7 mouse cellular contexts compared by ENCODE assay signal in the genomic region with DNA sequence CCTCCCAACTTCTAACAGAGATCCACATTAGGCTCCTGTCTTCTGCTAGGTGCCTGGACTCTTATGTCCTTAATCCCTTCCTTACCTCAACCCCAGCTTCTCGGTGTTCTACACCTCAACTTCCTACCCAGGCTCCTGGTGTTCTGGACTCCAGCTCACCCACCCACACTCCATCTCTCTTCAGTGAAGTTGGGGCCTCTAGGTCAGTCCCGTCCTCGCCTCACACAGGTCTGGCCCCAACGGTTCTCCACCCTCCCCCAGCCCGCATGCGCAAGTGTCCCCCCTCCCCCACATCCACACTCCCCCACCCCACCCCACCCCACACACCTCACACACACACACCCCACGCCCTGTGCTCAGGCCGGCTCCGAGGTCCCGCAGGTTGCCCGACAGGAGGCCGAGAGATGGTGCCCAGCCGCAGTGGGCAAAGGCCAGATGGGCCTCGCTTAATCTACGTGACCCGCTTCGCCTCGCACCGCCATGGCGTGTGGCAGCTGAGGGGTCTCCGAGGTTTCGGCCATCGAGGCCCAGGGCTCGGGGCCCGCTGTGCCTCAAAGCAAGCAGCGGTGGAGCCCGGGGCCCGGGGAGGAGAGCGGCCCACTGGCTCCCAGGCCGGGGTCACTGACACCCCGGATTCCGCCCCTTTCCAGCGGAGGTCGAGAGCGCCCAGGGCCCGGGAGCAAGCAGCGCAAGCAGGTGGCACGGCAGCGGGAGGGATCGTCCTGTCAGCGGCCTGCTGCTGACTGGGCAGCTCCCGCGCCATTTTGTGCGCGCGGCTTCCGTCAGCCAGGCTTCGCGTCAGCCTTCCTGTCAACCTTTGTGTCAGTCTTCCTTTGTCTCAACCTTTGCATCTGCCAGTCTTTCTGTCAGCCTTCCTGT. TPM values are rescaled to one million over a fixed set of nuclear protein-coding genes. Genes with fewer than 3 reads are reported as not detected.
A peak's percentile ranks its signal among the peaks of the same experiment; 100 is the strongest.
DNase-seq lines count a peak whose midpoint lies in the region; ATAC-seq lines count a peak whose summit lies in the region.

A gene (plus strand): TSS at position 337 of the 879 bp plus-strand sequence.

- H3K9me3 ChIP-seq in lung, embryonic 15.5 days: no peaks in the 10 kb centered on the region
- H3K9me3 ChIP-seq in embryonic facial prominence, embryonic 11.5 days (replicated peaks; ENCODE audit: control insufficient read depth, low read length): no peaks in the 10 kb centered on the region
- H3K9me3 ChIP-seq in hindbrain, embryonic 16.5 days (ENCODE audit: control insufficient read depth, low read length): no peaks in the 10 kb centered on the region
- no peaks in the 10 kb centered on the region for H3K9me3 ChIP-seq in midbrain, embryonic 15.5 days

- H3K4me3 ChIP-seq in lung, embryonic 15.5 days: peak within 1 kb of the TSS; percentile 33
- H3K4me3 ChIP-seq in embryonic facial prominence, embryonic 11.5 days (ENCODE audit: low read depth, low read length): peak within 1 kb of the TSS; percentile 17; the same call in 1 of the 2 replicates
- peak within 1 kb of the TSS; percentile 30 for H3K4me3 ChIP-seq in hindbrain, embryonic 16.5 days (ENCODE audit: low read length)
- H3K4me3 ChIP-seq in midbrain, embryonic 15.5 days: peak within 1 kb of the TSS; percentile 31

- H3K9ac ChIP-seq in lung, embryonic 15.5 days: peak within 1 kb of the TSS; percentile 27
- H3K9ac ChIP-seq in embryonic facial prominence, embryonic 11.5 days (replicated peaks; ENCODE audit: low read length): peak within 1 kb of the TSS; percentile 56
- H3K9ac ChIP-seq in hindbrain, embryonic 16.5 days (ENCODE audit: low read depth, low read length): peak within 1 kb of the TSS; percentile 66
- peak within 1 kb of the TSS; percentile 44 for H3K9ac ChIP-seq in midbrain, embryonic 15.5 days

- no peak for DNase-seq in lung, postnatal 25 days (ENCODE audit: low spot score)
- DNase-seq in embryonic facial prominence, embryonic 11.5 days (ENCODE audit: low spot score): peak; percentile 43
- no peak for DNase-seq in ovary, postnatal 36 days (ENCODE audit: low spot score)
- DNase-seq in frontal cortex, adult 2 months (ENCODE audit: extremely low spot score in 1 of 2, low spot score in 1 of 2): no peak

- 36% methylated on average over 49 of the region's 49 CpGs for WGBS in lung, embryonic 15.5 days
- 47% methylated on average over 44 of the region's 49 CpGs for WGBS in embryonic facial prominence, embryonic 11.5 days
- 43% methylated on average over 43 of the region's 49 CpGs for WGBS in hindbrain, embryonic 16.5 days
- WGBS in midbrain, embryonic 15.5 days: 44% methylated on average over 48 of the region's 49 CpGs

- H3K27me3 ChIP-seq in lung, embryonic 15.5 days: no peaks in the 10 kb centered on the region; the same call in 1 of the 2 replicates
- H3K27me3 ChIP-seq in embryonic facial prominence, embryonic 11.5 days (ENCODE audit: control insufficient read depth, insufficient read depth, low read length): no peaks in the 10 kb centered on the region
- H3K27me3 ChIP-seq in hindbrain, embryonic 16.5 days (replicated peaks; ENCODE audit: control insufficient read depth, insufficient read depth, low read length): no peaks in the 10 kb centered on the region
- H3K27me3 ChIP-seq in midbrain, embryonic 15.5 days (replicated peaks): no peaks in the 10 kb centered on the region

- no peak within 1 kb of the TSS for H3K27ac ChIP-seq in lung, embryonic 15.5 days
- H3K27ac ChIP-seq in embryonic facial prominence, embryonic 11.5 days (replicated peaks; ENCODE audit: low read depth, low read length): no peak within 1 kb of the TSS
- no peak within 1 kb of the TSS for H3K27ac ChIP-seq in hindbrain, embryonic 16.5 days (ENCODE audit: low read depth, low read length)
- no peak within 1 kb of the TSS for H3K27ac ChIP-seq in midbrain, embryonic 15.5 days

- no peaks in the 10 kb centered on the region for H3K36me3 ChIP-seq in lung, embryonic 15.5 days
- no peaks in the 10 kb centered on the region for H3K36me3 ChIP-seq in embryonic facial prominence, embryonic 11.5 days (replicated peaks; ENCODE audit: control insufficient read depth, insufficient read depth, low read depth, low read length)
- H3K36me3 ChIP-seq in hindbrain, embryonic 16.5 days (ENCODE audit: control insufficient read depth, insufficient read depth, low read length): no peaks in the 10 kb centered on the region
- no peaks in the 10 kb centered on the region for H3K36me3 ChIP-seq in midbrain, embryonic 15.5 days (replicated peaks)

- H3K4me1 ChIP-seq in lung, embryonic 15.5 days: no peaks in the 10 kb centered on the region
- H3K4me1 ChIP-seq in embryonic facial prominence, embryonic 11.5 days (ENCODE audit: control insufficient read depth, insufficient read depth, low read length): no peaks in the 10 kb centered on the region
- peaks cover 5% of the 10 kb centered on the region for H3K4me1 ChIP-seq in hindbrain, embryonic 16.5 days (ENCODE audit: control insufficient read depth, insufficient read depth, low read depth, low read length)
- peaks cover 6% of the 10 kb centered on the region for H3K4me1 ChIP-seq in midbrain, embryonic 15.5 days

- peak within 1 kb of the TSS; percentile 66 for H3K4me2 ChIP-seq in lung, embryonic 15.5 days
- H3K4me2 ChIP-seq in embryonic facial prominence, embryonic 11.5 days (ENCODE audit: low read depth, low read length): peak within 1 kb of the TSS; percentile 54
- peak within 1 kb of the TSS; percentile 60 for H3K4me2 ChIP-seq in hindbrain, embryonic 16.5 days (ENCODE audit: low read length)
- peak within 1 kb of the TSS; percentile 56 for H3K4me2 ChIP-seq in midbrain, embryonic 15.5 days

- peak; percentile 14; the same call in 1 of the 2 replicates for ATAC-seq in lung, embryonic 15.5 days (ENCODE audit: borderline replicate concordance, extremely low read depth, low FRiP score, low TSS enrichment)
- ATAC-seq in embryonic facial prominence, embryonic 11.5 days (replicated peaks; ENCODE audit: insufficient number of reproducible peaks, low FRiP score, low TSS enrichment, low read depth): peak; percentile 65; the same call in 1 of the 2 replicates
- ATAC-seq in hindbrain, embryonic 16.5 days: peak; percentile 67
- ATAC-seq in midbrain, embryonic 15.5 days (replicated peaks): peak; percentile 74

RNA-seq across cellular contexts. Expression of the gene that starts here (rescaled TPM):
- polyA plus RNA-seq in lung, embryonic 15.5 days (2015; fragmentation: Nextera tagmentation; extraction: Ambion mirVana): not detected in 2 replicates
- 0.17 TPM in 1 of 2 replicates, not detected in the other for polyA plus RNA-seq in embryonic facial prominence, embryonic 11.5 days (2014; fragmentation: Nextera tagmentation; extraction: Ambion mirVana)
- 0.22 and 0.49 TPM in 2 replicates for polyA plus RNA-seq in hindbrain, embryonic 16.5 days (2015; fragmentation: Nextera tagmentation; extraction: Ambion mirVana)
- polyA plus RNA-seq in midbrain, embryonic 15.5 days (2015; fragmentation: Nextera tagmentation; extraction: Ambion mirVana): 0.19 and 0.32 TPM in 2 replicates
- 0.12 and 0.19 TPM in 2 replicates for polyA plus RNA-seq in frontal cortex, adult 2 months (2012; rRNA removed)

Comparison
In these comparisons a context has a peak if more than half of its experiments do, and no peak if none do; other contexts are left out.
1. Peak in ATAC-seq, H3K4me3 ChIP-seq, H3K9ac ChIP-seq and H3K4me2 ChIP-seq in lung, embryonic 15.5 days; RNA of the gene not detected or under 1 TPM.
2. Peak in DNase-seq, ATAC-seq, H3K4me3 ChIP-seq, H3K9ac ChIP-seq and H3K4me2 ChIP-seq in embryonic facial prominence, embryonic 11.5 days; RNA of the gene not detected or under 1 TPM.
3. Peak in ATAC-seq, H3K4me3 ChIP-seq, H3K9ac ChIP-seq and H3K4me2 ChIP-seq in hindbrain, embryonic 16.5 days; RNA of the gene not detected or under 1 TPM.
4. Peak in ATAC-seq, H3K4me3 ChIP-seq, H3K9ac ChIP-seq and H3K4me2 ChIP-seq in midbrain, embryonic 15.5 days; RNA of the gene not detected or under 1 TPM.
5. ATAC-seq: peak in every context shown above with its lines; median percentile 74 in midbrain, embryonic 15.5 days; 67 in hindbrain, embryonic 16.5 days; 65 in embryonic facial prominence, embryonic 11.5 days; 14 in lung, embryonic 15.5 days.